Mouse (Mus musculus) bone marrow, adult 2 months (tissue): ENCODE measurements around the gene Pold1. TPM values are rescaled to one million over a fixed set of nuclear protein-coding genes. Genes with fewer than 3 reads are reported as not detected.

ENCODE experiments used
- H3K27ac ChIP-seq: fragments of 200-500 bp; 2 replicates; pipeline ENCODE4 v1.5.1; 2012; ENCODE audit warnings: low read depth, mild to moderate bottlenecking, control low read depth, inconsistent platforms, low read length; ENCODE audit not compliant: control insufficient read depth, poor library complexity, insufficient read depth
- H3K4me1 ChIP-seq: fragments of 200-500 bp; 2 replicates; pipeline ENCODE4 v1.6.1; 2011; ENCODE audit warnings: low read length; ENCODE audit not compliant: control insufficient read depth, insufficient read depth
- H3K4me3 ChIP-seq: fragments of 200-500 bp; replicated peaks from 2 replicates; pipeline ENCODE3; 2011; ENCODE audit warnings: mild to moderate bottlenecking, low read depth, low read length, control low read depth; ENCODE audit not compliant: control insufficient read depth
- CTCF ChIP-seq: fragments of 200-500 bp; IDR thresholded peaks from 2 replicates; pipeline ENCODE4 v1.5.1; 2011; ENCODE audit warnings: low read length, control low read depth; ENCODE audit not compliant: control insufficient read depth, insufficient read depth
- POLR2A ChIP-seq: fragments of 200-500 bp; IDR thresholded peaks from 2 replicates; pipeline ENCODE4 v1.6.1; 2011; ENCODE audit warnings: low read depth, mild to moderate bottlenecking, control low read depth, low read length, borderline replicate concordance; ENCODE audit not compliant: control insufficient read depth
- WGBS: fragments of 180-500 bp; shearing (Covaris S2); methylation state at CpG from one replicate; pipeline ENCODE4 v1.1.7; 2018; 5-methylcytosine and 5-hydroxymethylcytosine counted together
- polyA plus RNA-seq: library from polyadenylated mRNA; stranded (reverse); fragments of >200 nt; gene quantifications from 2 replicates; pipeline ENCODE4 v1.2.4, GENCODE M21; 2011; ENCODE audit warnings: low replicate concordance; ENCODE audit not compliant: missing spikeins, insufficient read depth, insufficient read length

Pold1 gene
- polyA plus RNA-seq, 1 experiment = 216 TPM

DNA sequence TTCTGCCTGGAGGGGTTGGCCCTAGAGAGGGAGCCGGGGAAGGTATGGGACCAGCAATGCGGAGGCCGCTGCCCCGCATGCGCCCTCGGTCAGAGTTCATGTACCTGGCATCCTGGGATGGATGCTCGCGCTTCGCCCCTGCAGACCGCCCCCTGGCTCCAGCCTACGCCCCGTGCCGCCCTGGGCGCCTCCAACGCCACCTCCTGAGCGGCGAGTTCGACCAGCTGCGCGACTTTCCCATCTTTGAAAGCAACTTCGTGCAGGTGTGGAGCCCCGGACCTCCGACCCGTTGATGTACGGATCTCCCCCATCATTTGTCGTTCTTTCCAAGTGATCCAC, 51.9 kb downstream of the Pold1 start:
- peak; percentile 13; the same call in 1 of the 2 replicates for TF ChIP-seq CTCF
- TF ChIP-seq POLR2A = no peak
- WGBS = 2% methylated on average over 26 of the region's 26 CpGs
- no peaks in the 10 kb centered on the region; the same call in 1 of the 2 replicates for H3K4me1 ChIP-seq
- H3K27ac ChIP-seq = peak overlapping the region; percentile 95
- H3K4me3 ChIP-seq = peak overlapping the region; percentile 80

DNA sequence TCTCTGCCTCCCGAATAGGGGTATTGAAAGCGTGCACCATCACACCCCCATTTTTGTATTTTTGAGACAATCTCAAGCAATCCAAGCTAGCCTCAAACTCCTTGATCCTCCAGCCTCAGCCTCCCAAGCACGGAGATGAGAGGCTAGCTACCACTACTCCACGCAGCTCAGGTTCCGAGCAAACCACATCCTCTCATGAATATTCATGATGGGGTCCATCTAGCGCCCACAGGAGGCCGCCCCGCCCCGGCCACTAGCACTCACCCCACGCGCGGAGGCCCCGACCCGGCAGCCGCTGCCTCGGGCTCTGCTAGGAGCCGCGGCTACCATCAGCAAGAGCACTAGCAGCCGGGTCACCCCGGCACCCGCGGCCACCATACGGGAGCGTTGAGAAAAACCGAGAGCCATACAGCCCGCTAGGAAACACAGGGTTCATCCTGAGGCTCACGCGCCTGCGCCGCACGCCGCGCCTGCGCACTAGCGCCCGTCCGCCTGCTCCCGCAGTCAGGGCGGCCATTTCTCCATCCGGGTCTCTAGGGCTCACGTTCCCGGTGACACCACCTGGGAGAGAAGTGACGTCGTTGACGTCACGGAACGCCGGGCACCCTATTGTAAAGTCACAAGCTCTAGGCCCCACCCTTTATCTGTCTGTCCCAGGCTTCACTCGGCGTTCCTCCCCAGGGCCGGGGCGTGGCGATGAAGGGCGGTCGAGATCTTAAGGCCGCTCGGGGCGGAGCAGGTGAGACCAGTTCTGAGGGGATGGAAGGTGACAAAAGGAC, 52.5 kb downstream of the Pold1 start, which contains the start of the genes Emc10 and Fam71e1:
Gene Emc10, minus strand, starts transcription at position 538 of the 779 bp plus-strand sequence.
Gene Fam71e1, plus strand, starts transcription at position 590 of the 779 bp plus-strand sequence.
- Histone ChIP-seq H3K4me1 (no peaks in the 10 kb centered on the region; the same call in 1 of the 2 replicates), H3K4me3 (peak within 1 kb of the TSS; percentile 80), H3K27ac (peak within 1 kb of the TSS; percentile 95)
- TF ChIP-seq POLR2A (peak; percentile 52), CTCF (no peak)
- under 1% methylated on average over 58 of the region's 58 CpGs for WGBS

DNA sequence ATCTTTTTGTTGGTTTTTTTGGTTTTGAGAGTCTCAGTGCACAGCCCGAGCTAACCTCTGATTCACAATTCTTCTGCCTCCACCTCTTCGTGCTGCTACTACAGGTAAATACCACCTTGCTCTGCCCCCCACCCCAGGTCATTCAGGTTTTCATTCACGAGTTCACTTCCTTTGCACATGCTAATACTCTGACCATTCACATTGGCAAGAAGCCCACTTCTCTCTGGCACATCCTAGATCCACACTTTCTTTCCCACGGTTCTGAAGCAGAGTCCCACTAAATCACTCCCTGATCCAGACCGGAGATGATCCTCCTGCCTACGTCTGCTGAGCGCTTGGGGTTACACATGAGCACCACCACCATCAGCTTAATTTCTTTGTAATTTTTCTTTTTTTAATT, 53.6 kb downstream of the Pold1 start:
- H3K4me3 ChIP-seq = no peak overlapping the region
- WGBS = 85% methylated on average over 7 of the region's 7 CpGs
- no peak overlapping the region for H3K27ac ChIP-seq

DNA sequence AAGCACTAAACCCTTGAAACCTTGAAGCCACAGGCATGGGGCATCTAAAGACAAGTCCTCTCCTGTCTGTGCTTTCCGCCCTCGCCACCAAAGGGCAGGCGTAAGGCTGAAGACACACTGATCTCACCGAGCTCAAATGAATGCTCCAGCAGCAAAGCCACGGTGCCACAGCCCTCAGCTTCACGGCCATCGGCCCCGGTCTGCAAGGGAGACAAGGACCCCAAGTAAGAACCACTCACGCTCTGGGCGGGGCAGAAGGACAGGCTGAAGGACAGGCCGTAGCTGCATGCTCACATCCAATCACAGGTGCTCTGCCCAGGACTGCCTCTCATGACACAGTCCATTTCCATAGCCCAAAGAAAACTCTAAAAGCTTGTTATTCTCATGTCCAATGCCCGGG, 54.0 kb downstream of the Pold1 start:
- Histone ChIP-seq H3K4me1 (no peaks in the 10 kb centered on the region; the same call in 1 of the 2 replicates), H3K4me3 (no peak overlapping the region), H3K27ac (no peak overlapping the region)
- 92% methylated on average over 12 of the region's 12 CpGs for WGBS
- no peak for TF ChIP-seq CTCF
- TF ChIP-seq POLR2A = no peak

More for the DNA sequence above, 53.6 kb downstream of the Pold1 start:
- no peaks in the 10 kb centered on the region; the same call in 1 of the 2 replicates for H3K4me1 ChIP-seq
- TF ChIP-seq CTCF (no peak), POLR2A (no peak)

DNA sequence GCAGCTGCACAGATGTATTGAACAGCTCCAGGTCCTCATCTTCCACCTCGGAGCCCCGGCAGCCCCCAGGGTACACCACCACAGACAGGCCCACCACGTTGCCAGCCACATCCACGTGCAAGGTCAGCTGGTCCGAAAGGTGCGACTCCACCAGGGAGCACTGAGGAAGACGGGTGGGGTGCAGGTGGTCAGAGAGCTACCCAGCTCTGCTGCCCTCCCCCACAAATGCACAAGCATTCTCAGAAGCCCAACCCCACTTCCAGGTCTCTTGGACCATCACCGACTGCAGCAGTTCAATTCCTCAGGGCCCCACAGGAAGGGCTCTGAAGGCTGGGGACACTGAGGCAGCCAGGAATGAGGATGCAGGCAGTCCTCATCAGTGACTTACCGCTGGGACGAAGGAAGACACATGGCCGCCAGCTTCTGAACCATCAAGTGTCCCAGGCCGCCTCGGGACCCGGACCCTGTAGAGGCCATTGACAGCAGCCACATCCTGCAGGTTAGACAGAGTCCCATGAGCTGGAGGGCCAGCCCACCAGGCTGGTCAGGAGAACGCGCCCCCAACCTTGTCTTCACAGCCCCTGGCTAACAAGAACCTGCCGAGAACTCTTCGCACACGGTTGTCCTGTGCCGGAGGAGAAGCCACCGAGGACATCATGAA, 56.4 kb downstream of the Pold1 start:
- no peak overlapping the region for H3K4me3 ChIP-seq
- TF ChIP-seq POLR2A = no peak
- TF ChIP-seq CTCF = no peak
- no peaks in the 10 kb centered on the region; the same call in 1 of the 2 replicates for H3K4me1 ChIP-seq
- no peak overlapping the region for H3K27ac ChIP-seq
- 92% methylated on average over 21 of the region's 21 CpGs for WGBS

DNA sequence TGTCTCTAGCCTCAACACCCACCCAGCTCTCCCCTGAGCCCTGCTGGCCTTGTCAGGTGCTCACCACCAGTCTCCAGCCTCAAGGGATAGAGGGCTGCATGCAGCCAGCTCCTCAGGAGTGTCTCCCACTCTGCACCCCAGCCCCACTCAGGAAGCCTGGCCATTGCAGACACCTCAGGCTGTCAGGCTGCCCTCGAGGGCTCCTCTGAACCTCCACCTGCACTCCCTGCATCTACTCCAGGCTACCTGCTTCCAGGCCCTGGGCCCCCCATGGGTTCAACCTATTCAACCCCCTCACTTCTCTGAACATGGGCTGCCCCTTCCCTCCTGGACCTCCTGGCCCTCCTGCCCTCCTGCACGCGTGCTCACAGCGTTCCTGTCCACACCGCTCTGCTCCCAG, 57.3 kb downstream of the Pold1 start:
- TF ChIP-seq CTCF = no peak
- Histone ChIP-seq H3K4me3 (no peak overlapping the region), H3K27ac (no peak overlapping the region), H3K4me1 (no peaks in the 10 kb centered on the region; the same call in 1 of the 2 replicates)
- 97% methylated on average over 5 of the region's 5 CpGs for WGBS

DNA sequence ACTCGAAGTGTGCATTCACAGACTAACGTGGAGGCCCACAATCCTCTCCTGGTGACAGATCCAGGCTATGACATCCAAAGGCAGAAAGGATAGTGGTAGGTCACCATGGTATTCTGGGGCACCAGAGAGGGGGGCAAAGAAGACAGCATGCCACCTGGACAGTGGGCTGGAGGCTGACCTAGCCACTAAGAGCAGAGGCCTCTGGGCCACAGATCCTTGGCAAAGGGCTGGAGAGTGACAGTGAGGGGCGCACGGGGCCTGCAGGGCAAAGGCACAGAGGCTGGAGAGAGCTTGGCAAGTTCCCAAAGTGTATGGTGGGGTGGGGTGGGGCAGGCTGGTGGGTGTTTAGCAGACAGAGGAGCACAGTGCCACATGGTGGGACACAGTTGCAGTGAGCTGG, 58.4 kb downstream of the Pold1 start:
- H3K27ac ChIP-seq = no peak overlapping the region
- 81% methylated on average over 4 of the region's 4 CpGs for WGBS
- H3K4me3 ChIP-seq = no peak overlapping the region
- H3K4me1 ChIP-seq = no peaks in the 10 kb centered on the region
- TF ChIP-seq CTCF = no peak
- TF ChIP-seq POLR2A = no peak

DNA sequence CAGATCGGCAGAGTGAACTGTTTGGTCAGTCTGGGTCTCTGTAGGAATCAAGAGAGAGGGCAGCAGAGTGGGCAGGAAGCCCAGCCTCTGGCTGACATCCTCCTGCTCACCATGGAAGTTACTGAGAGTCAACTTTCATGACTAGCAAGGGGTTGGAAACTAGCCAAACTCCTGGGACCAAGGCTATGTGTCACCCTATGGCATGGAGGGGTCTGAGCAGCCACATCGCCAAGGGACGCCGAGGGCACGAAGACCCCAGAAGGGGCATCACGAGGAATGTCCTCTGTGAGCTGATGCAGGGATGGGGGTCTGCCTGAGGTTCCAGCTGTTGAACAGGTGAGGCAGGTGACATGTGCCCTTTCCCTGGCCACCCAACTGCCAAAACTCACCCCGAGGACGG, 60.1 kb downstream of the Pold1 start:
- WGBS = 82% methylated on average over 8 of the region's 8 CpGs
- H3K27ac ChIP-seq = no peak overlapping the region
- H3K4me3 ChIP-seq = no peak overlapping the region
- peaks cover 3% of the 10 kb centered on the region for H3K4me1 ChIP-seq
- TF ChIP-seq CTCF = no peak
- TF ChIP-seq POLR2A = no peak

DNA sequence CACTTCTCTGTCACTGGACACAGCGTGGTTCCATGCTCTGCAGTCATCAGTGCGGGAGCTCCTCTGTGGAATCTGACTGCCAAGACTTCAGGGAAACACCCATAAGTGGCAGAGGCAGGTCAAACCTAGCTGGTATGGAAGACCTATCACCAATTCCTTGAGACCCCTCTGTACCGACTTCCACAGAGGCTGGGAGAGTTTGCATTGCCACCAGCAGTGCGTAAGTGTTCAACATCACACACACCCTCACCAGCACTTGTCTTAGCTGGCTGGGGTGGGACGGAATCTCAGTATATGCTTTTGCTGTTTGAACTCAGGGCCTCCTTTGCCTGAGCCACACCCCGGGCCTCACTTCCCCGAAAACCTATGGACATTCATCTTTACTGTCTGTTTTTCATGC, 60.7 kb downstream of the Pold1 start:
- TF ChIP-seq POLR2A (no peak), CTCF (no peak)
- WGBS = 90% methylated on average over 7 of the region's 7 CpGs

More for the DNA sequence above, 60.7 kb downstream of the Pold1 start:
- H3K4me3 ChIP-seq = no peak overlapping the region
- no peak overlapping the region for H3K27ac ChIP-seq
- peaks cover 3% of the 10 kb centered on the region for H3K4me1 ChIP-seq
